Mouse (Mus musculus) urinary bladder, postnatal 10 days (tissue): ENCODE data around the gene Hacl1.

Experiments
- DNase-seq: peaks from one replicate; pipeline ENCODE4 v3.0.0; 2022; ENCODE audit warnings: low spot score

The Hacl1 gene

GRCm38 (mm10) chr14:31574903-31575665, 66.0 kb downstream of the Hacl1 start:
- DNase-seq: no peak

- DNase-seq: no peak
Observed at GRCm38 (mm10) chr14:31572561-31573175, 68.4 kb downstream of the Hacl1 start.

- no peak for DNase-seq
Observed at GRCm38 (mm10) chr14:31571419-31571818, 69.7 kb downstream of the Hacl1 start.

- DNase-seq: no peak
Observed at GRCm38 (mm10) chr14:31570131-31570951, 70.7 kb downstream of the Hacl1 start.

- no peak for DNase-seq
Observed at GRCm38 (mm10) chr14:31569151-31569631, 71.9 kb downstream of the Hacl1 start.

- no peak for DNase-seq
Observed at GRCm38 (mm10) chr14:31565478-31566212, 75.4 kb downstream of the Hacl1 start.

GRCm38 (mm10) chr14:31564452-31565179, 76.5 kb downstream of the Hacl1 start:
- no peak for DNase-seq

- DNase-seq: no peak
Observed at GRCm38 (mm10) chr14:31560886-31561285, 80.2 kb downstream of the Hacl1 start.

- DNase-seq: no peak
Observed at GRCm38 (mm10) chr14:31559216-31559615, 81.9 kb downstream of the Hacl1 start.

GRCm38 (mm10) chr14:31557784-31558183, 83.3 kb downstream of the Hacl1 start:
- no peak for DNase-seq

GRCm38 (mm10) chr14:31557273-31557672, 83.8 kb downstream of the Hacl1 start:
- no peak for DNase-seq

- DNase-seq: no peak
Observed at GRCm38 (mm10) chr14:31556526-31557260, 84.4 kb downstream of the Hacl1 start.

- no peak for DNase-seq
Observed at GRCm38 (mm10) chr14:31555963-31556434, 85.1 kb downstream of the Hacl1 start.

- no peak for DNase-seq
Observed at GRCm38 (mm10) chr14:31555021-31555420, 86.1 kb downstream of the Hacl1 start.
